Mouse (Mus musculus): ENCODE measurements around the gene Smad3. TPM values are rescaled to one million over a fixed set of nuclear protein-coding genes. Genes with fewer than 3 reads are reported as not detected.
A peak's percentile ranks its signal among the peaks of the same experiment; 100 is the strongest.

Smad3 gene
- polyA plus RNA-seq (2015; fragmentation: Nextera tagmentation; extraction: Ambion mirVana), result 18.5 and 21.1 TPM in 2 replicates

DNA sequence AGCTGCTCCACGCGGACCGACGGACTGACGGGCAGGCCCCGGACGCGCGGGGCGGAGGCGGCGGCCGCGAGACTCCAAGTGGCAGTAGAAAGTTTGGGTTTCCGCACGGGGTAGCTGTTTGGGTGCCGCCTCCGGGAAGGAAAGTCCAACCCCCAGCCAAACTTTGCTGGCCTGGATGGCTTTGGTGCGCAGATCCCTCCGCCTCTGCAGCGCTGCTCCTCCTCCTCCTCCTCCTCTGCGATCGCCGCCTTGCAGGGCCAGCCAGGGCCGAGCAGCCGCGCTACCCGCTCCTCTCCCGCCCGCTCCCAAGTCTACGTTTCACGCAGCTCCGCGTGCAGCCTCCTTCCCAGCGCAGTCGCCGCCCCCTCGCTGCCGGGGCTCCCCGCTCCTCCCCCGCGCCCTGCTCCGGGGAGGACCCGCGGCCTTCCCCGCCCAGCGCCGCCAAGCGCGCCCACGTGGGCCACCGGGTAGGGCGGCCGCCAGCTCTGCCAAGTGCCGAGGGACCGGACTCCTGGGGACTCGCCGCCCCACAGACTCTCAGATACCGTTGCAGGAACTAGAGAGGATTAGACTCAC is at the start of gene Smad3:
Smad3 (minus strand) TSS at position 130 of the 576 bp plus-strand sequence.
- DNase-seq (ENCODE audit: low spot score), result peak; percentile 86

DNA sequence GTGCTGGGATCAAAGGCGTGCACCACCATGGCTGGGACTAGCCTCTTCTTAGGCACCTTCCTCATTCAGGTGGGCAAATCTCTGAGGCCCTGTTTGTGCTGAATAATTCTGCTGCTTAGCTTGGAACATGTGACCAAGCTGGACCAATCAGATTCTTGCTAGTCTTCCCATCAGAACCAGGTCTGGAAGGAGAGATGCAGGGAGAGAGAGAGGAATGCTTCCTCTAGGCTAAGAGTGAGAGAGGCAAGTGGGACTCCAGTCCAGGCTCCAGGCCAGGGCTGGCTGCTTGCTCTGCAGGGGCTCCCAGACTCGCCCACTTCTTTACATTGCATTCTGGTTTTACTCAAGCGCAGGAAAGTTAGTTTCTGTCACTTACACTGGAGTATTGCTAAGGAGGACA is 47.1 kb upstream of the Smad3 start:
- no peak for DNase-seq (ENCODE audit: low spot score)

DNA sequence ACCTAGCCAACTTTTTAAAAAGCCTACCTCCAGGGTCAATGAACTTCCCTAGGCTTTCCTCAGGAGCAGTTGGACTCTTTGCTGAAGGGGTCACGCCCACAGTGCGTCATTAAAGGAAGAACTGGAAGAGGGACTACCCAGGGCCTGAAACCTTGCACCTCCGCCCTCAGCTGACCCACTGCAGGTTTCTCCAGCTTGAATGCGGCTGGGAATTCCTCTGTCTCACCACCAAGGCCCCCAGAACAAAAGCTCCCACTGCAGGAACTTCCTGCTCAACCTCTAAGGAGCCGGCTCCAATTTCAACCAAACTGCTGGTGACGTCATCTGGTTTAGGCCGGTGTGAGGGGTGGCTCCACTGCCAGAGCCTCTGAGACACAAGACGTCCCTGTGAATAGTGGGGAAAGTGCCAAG is 45.4 kb upstream of the Smad3 start:
- no peak for DNase-seq (ENCODE audit: low spot score)

DNA sequence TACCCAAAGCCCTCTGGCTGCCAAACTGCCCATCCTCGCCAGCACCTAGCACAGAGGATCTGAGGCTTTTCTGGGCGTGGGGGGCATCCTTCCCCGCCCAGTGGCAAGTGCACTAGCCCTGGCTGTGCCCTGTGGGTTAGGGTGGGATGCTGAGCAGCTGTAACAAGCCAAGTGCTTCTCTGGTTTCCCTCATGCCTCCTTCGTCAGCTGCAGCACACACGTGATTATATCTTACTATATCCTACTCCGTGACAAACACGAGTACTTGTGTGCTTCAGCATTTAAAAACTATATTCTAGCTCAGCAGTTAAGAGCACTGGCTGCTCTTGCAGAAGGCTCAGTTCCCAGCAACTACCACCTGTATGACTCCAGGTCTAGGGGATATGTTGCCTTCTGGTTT is 44.7 kb upstream of the Smad3 start:
- DNase-seq (ENCODE audit: low spot score), result no peak

DNA sequence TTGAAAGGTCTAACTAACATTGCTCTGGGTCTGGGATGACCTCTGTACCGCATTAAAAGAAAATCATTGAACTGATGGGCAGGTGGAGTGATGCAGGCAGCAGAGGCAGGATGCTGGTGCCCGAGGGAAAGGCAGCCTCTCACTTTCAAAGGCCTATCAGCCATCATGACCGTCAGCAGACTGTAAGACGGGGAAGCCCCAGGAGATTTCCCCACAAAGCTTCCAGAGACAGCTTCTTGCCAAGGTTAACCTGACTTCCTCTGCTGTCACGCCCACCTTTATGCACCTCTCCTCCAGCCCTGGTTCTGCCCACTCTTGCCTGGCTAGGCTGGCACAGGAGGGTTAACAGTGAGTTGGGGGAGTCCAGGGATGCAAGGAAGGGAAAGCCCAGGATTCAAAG is 44.3 kb upstream of the Smad3 start:
- no peak for DNase-seq (ENCODE audit: low spot score)

DNA sequence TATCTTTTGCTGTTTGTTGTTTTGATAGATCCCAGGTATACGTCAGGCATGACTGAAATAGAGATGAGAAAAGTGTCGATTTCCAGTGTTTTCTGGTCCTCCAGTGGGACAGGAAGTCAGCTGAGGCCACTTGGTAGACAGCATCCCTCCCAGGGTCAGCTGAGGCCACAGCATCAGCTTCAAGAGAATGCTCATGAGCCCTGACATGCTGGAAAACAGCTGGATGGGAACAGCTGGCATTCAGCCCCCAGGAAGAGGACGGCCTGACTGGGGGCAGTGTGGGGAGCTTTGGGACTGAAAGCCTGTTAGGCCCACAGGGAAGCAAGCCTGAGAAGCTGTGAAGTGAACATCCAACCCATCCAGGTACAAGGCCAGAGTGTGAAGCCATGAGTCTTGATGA is 38.6 kb upstream of the Smad3 start:
- DNase-seq (ENCODE audit: low spot score), result no peak

DNA sequence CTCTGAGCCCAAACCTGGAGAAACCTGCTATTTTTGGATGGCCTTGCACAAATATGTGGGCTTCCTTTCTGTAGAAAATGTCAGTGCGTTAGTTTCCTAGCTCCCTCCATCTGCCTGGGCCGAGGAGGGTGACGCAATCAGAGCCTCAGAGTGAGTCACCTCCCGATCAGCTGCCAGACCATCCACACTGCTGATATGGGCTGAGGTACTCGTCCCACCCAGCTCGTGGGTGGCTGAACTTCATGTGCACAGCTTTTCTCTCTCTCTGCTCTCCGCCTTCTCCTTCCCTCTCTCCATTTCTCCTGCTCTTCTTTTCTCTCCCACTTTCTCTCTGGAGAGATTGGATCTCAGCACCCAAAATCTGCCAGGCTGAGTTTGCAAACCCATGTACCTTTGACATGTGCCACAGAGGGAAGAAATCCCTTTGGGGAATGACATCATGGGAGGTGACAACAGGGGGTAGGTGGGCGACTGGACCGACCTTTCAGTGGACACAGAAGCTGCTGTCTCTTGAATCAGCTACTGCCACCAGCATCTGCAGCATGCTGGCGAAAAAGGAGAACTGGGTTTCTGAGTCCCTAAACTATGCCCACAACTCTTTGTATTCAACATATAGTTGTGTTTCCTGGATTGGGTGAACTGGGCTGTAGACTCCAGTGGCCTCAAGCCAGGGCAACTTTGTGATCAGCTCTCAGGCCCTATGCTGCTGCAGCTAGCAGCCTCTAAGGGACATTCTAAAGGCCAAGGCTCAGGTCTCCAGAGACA is 36.1 kb upstream of the Smad3 start:
- DNase-seq (ENCODE audit: low spot score), result no peak

DNA sequence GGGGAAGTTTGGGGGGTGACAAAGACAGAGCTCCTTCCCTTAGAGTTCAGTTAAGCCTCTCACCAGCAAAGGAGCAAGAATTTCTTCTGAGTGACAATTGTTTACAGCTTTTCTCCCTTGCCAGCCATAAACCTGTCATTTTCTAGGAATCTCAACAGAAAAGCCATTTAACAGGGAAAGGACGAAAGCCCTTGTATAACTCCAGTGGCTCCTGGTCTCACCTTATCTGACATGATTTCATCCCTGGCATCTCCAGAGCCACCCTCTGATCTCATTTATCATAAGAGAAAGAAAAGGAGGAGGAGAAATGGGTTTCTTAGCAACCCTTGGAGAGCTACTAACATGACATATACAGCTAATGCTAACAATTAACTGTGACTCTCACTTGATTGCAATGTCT is 33.9 kb upstream of the Smad3 start:
- no peak for DNase-seq (ENCODE audit: low spot score)

DNA sequence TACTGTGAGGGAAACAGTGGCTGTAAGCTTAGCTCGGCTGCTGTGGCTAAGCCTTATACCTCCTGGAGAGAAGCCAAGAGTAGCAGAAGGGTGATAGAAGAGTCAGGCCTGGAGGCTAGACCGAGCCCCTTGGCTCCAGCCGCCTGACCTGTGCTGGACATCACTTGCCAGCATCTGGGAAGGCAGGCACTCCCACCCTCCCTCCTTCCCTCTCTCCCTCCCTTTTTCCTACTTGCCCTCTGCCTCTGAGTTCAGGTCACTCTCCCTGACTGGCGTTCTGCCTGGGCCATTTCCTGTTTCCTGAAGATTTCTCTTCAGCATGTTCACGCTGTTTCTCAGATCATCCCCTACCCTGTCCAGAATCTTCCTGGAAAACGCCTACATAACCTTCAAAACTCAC is 33.5 kb upstream of the Smad3 start:
- DNase-seq (ENCODE audit: low spot score), result no peak

DNA sequence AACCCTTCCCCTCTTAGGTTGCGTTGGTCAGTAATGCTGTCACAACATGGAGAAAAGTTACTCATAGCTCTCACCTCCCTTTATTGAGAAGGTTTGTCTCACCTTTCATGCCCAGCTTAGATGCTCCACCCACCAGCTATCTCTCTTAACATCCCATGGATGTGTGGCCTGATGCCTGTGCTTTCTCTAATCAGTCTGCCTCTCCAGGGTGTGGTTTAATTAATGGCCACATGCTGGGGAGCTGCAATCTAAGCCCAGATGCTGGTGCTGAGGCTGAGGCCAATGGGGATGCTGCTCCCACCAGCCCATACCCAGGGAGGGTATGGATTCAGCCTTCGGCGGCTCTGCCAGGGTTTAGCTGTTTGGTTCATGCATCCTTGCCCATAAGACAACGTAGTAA is 32.4 kb upstream of the Smad3 start:
- DNase-seq (ENCODE audit: low spot score), result no peak

DNA sequence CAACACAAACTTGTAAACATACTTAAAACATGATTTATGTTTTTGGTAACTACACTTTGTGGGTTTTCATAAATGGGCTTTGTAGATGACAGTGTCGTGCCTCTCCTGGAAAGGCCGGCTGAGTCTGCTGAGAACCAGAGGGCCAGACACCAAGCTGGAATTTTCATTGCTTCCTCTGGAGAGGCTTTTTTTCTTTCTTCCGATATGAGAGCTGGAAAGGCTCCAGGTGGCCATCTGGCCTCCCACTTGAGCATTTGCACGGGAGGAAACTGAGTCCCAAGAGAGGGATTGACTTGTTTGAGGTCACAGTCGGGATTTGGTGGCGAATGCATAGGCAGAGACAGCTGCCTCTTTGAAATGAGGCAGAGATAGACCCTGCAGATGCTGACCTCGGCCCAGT is 31.6 kb upstream of the Smad3 start:
- DNase-seq (ENCODE audit: low spot score), result no peak

DNA sequence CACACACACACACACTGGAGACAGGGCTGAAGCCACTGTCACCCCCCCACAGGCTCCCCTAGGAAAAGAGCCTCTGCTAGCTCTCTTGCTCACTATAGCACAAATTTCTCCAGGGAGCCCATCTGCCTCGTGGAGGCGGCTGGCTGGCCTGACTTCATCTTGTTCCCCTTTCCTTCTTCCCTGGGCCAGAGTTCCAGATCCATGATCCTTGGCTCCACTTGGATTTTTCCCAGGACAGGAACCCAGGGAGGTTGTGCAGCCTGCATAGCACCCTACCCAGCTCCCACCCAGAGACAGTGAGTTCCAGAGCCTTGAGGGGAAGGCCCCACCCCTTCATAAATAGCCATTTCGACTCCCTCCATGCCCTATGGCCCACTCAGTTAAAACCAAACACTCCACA is 29.8 kb upstream of the Smad3 start:
- no peak for DNase-seq (ENCODE audit: low spot score)

DNA sequence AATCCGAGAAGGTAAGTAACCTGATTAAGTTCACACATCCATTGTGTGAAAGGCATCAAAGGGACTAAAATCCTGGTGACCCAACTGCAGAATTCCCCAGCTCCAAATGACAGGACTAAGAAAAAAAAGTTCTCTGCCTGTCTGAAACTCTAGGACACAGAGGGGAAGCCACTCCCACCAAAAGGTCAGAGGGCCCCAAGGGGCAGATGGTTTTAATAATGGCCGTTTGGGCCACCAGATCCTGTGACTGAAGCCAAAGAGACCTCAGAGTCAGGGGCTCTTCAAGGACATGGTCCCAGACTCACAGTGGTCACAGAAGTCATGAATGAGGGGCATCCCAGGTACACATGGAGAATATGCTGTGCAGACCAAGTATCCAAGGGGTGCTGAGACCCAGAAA is 29.3 kb upstream of the Smad3 start:
- DNase-seq (ENCODE audit: low spot score), result no peak

DNA sequence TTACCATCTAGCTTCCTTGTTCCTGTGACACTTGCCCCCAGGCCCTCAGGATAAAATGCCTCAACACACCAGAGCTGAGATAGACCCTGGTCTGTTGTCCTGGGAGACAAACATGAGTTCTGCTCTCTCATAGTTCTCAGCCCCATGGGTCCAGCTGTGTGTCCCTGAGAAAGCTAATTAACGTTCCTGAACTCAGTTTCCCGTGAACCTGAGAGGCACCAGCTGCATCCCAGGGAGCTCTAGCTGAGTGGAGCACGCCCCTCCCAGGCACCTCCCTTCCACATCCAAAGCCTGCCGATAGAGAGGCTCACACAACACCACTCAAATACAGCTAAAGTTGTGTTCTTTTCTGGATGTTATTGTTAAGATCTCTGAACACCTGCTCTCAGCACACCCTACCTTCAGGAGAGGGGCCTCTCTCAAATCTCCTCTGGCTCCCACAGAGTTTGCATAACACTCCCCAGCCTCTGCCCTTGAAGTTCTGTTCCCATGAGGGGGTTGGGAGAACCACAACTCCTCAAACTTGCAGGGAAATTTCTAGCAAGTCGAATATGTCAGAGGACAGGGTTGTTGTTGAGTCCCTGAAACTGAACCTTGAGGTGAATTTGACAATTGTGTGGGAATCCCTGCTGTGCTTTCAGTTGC is 28.4 kb upstream of the Smad3 start:
- peak; percentile 49 for DNase-seq (ENCODE audit: low spot score)

DNA sequence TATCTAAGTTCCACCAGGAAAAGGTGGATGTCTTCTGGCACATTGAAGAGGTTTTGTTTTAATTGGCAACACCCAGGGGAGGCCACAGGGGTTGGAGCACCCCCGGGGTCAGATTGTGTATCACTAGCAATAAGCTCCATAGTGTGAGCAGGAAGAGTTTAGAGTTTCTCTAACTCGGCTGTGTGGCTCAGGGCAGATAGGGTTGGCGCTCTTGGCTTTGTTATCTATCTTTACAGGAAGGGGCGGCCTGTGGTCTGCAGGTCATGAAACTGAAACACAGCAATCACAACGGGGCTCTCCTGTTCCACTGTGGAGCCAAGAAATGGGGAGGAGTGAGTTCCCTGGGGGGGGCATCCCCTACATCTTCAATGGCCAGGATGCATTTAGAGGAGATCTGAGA is 27.7 kb upstream of the Smad3 start:
- peak; percentile 23 for DNase-seq (ENCODE audit: low spot score)

DNA sequence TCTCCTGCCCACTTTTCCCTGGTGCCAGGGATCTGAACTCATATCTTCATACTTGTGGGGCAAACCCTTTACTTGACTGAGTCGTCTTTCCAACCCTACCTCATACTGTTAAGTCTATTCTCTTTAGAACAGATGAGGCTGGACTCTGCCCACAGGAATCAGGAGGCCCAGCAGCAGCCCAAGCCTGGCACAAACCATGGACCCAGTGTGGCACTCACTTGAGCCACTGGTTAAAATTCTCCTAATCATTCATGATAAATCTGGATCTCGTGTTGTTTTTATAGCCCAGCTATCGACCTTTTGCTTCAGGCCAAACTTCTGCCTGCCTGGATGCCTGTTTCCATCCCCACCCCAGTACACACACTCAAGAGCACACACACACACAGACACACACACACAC is 26.8 kb upstream of the Smad3 start:
- DNase-seq (ENCODE audit: low spot score), result no peak

DNA sequence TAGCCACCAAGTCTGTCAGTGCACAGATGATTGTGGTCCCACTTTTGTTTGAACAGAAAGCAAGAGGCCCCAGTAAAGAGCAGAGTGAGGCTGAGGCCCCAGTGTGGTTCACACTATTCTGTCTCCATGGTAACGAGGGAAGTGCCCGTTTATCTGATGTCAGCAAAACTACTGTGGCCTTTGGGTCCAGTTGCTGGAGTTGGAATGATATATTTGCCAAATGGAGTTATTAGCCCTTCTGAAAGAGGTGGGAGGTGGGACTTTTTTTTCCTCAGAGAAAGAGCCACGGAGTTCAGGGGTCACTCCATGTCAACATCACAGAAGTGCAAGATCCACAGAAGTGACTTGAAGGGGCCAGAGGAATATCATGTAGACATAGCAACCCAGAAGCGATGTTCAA is 24.9 kb upstream of the Smad3 start:
- DNase-seq (ENCODE audit: low spot score), result peak; percentile 27

DNA sequence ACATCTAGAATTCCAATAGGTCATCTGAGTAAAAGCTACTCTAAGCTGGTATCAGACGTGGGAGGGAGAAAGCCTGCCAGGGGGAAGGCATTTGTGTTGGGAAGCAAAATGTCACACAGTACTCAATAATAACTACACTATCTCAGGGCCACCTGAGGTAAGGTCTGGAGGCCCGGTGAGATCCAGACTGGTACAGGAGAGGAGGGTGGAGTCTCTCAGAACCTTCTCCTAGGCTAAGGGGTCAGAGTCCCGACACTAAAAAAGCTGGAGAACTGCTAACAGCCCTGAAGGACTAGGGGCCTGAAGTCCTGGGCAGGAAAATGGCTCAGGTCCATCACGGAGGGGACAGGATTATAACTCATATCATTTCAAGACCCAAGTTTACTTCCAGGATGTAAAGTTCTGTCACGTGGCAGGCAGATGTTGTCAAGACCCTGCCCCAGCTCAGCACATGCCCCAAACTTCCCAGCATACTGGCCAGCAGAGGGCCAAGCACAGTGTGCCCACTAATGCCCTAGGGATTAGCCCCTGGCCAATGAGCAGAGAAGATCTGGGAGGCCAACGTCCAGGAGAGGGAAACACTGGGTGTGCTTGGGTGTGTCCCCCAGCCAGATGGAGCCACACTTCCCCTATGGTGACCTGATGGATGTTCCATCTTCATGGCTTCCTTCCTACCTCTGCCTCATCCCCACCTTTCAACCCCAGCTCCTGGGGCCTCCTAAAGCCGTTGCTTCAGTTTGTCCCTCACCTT is 24.1 kb upstream of the Smad3 start:
- no peak for DNase-seq (ENCODE audit: low spot score)

DNA sequence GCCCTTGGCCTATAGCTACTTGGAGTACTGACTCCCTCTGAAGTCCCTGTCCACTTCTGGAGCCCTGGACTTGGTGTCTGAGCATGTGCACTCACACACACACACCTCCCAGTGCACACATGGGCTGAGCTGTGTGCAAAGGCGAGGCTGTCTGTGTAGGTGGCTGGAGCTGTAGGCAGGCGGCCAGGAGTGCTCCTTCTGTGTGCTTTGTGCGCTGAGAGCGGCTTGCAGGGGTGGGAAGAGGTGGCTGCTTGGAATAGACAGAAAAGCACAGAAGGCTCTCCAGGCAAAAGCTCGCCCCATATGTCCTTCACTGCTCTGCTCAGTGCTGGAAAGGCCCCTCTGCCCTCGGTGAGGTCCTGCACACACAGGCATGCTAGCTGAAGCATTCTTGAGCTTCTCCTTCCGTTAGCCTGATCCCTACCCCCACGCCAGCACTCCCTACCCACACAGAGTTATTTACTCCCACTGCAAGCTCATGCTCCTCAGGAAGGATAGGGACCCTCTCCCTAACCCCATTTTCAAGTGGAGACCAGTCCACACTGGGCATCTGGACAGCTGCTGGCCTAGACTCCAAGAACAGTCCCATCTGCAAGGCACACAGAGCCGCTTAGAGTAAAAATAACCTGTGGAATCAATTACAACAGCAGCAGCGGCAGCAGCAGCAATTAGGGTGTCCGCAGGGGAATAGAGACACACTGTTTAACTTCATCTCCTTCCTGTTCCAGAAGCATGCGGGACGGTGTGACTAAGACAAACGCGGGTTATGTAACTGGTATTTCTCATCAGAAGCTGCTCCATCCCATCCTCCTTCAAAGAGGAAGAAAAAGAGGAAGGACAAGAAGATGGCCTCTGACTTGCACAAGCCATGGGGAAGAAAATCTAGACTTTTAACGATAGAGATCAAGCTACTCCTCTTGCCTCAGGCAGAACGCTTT is 22.4 kb upstream of the Smad3 start:
- no peak for DNase-seq (ENCODE audit: low spot score)

DNA sequence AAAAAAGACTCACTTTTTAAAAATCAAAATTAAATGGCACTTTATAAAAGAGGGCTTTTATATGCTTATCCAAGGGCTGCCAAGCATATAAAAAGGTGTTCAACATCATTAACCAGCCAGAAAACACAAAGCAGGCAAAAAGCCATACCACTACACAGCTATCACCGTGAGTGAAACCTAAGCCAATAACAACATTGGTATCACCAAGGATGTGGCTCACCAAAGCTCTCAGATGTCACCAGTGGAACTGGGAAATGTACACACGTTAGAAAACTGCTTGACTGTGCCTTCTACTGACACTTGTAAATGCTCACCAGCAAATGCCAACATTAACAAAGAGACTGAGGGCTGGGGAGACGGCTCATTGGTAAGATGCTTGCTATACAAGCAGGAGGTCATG is 18.9 kb upstream of the Smad3 start:
- DNase-seq (ENCODE audit: low spot score), result peak; percentile 14

Data from thymus, postnatal 0 days (tissue).